Mouse (Mus musculus) cerebellum, adult 2 months (tissue): ENCODE data around the gene Tmem184b.

Experiments used
- CTCF ChIP-seq: fragments of 200-500 bp; IDR thresholded peaks from 2 replicates; pipeline ENCODE4 v1.5.1; 2011; ENCODE audit warnings: low read depth, mild to moderate bottlenecking, control low read depth, low read length, moderate library complexity, borderline replicate concordance; ENCODE audit not compliant: insufficient read depth
- POLR2A ChIP-seq: fragments of 200-500 bp; IDR thresholded peaks from 2 replicates; pipeline ENCODE4 v1.6.1; 2011; ENCODE audit warnings: low read length, control low read depth, borderline replicate concordance; ENCODE audit not compliant: insufficient read depth

DNA sequence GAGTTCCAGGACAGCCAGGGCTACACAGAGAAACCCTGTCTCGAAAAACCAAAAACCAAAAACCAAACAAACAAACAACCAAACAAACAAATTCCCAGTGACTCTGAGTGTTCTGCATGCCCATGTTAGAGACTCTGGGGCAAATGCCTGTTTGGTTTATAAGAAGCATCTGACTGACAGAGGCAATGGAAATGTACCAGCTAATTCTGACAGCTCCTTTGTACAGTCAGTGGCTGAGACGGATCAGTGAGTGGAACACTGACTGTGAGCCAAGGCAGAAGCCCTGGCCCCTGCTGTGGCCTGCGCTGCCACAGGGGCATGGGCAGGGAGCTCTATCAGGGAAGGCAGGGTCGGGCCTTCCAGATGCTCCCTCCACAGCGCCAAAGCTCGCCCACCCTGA, 16.3 kb downstream of the Tmem184b start:
- TF ChIP-seq CTCF (no peak), POLR2A (no peak)
